Mouse (Mus musculus) ES-Bruce4 (cell line): ENCODE results near the gene Map3k7cl.

Experiments
- CTCF ChIP-seq: IDR thresholded peaks from one replicate; pipeline ENCODE4 v1.8.1; 2011; ENCODE audit warnings: low read depth, low read length
- POLR2A ChIP-seq: IDR thresholded peaks from one replicate; pipeline ENCODE4 v1.8.1; 2011; ENCODE audit warnings: low read length; ENCODE audit not compliant: insufficient read depth

DNA sequence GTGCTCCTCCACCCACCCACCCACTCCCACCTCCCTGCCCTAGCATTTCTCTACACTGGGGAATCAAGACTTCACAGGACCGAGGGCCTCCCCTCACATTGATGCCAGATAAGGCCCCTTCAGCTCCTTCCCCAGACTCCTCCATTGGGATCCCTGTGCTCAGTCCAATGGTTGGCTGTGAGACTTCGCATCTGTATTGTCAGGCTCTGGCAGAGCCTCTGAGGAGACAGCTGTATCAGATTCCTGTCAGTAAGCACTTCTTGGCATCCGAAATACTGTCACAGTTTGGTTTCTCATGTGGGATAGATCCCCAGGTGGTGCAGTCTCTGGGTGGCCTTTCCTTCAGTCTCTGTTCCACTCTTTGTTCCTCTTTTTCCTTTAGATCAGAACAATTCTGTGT lies 68.1 kb downstream of the Map3k7cl start:
- no peak for TF ChIP-seq CTCF
- TF ChIP-seq POLR2A: no peak
